Mouse (Mus musculus) spleen, adult 2 months (tissue): ENCODE results near the gene Cerk. TPM values are rescaled to one million over a fixed set of nuclear protein-coding genes. Genes with fewer than 3 reads are reported as not detected.
A peak's percentile ranks its signal among the peaks of the same experiment; 100 is the strongest.

Experiments used
- DNase-seq, 2 experiments: peaks; one replicate each; pipeline versions ENCODE4 v3.0.0 to v3.0.0-alpha.2; 2012 to 2021; ENCODE audit warnings: low spot score in 2 of 2, low read depth in 1 of 2
- H3K27ac ChIP-seq: fragments of 200-500 bp; 2 replicates; pipeline ENCODE4 v1.5.1; 2012; ENCODE audit warnings: low read length, inconsistent platforms; ENCODE audit not compliant: insufficient read depth
- H3K27me3 ChIP-seq: fragments of 200-500 bp; 2 replicates; pipeline ENCODE4 v1.6.1; 2012; ENCODE audit warnings: mild to moderate bottlenecking, moderate library complexity, low read length, inconsistent platforms; ENCODE audit not compliant: control insufficient read depth, insufficient read depth
- H3K36me3 ChIP-seq: fragments of 200-500 bp; 2 replicates; pipeline ENCODE4 v1.6.1; 2012; ENCODE audit warnings: mild to moderate bottlenecking, low read length, inconsistent platforms; ENCODE audit not compliant: control insufficient read depth, insufficient read depth
- H3K4me1 ChIP-seq: fragments of 200-500 bp; 2 replicates; pipeline ENCODE4 v1.6.1; 2011; ENCODE audit warnings: inconsistent platforms; ENCODE audit not compliant: control insufficient read depth, insufficient read depth, insufficient read length
- H3K4me3 ChIP-seq: fragments of 200-500 bp; 2 replicates; pipeline ENCODE4 v1.5.1; 2011; ENCODE audit warnings: mild to moderate bottlenecking, inconsistent platforms; ENCODE audit not compliant: insufficient read depth, insufficient read length; ENCODE audit errors: extremely low read depth
- CTCF ChIP-seq: fragments of 200-500 bp; IDR thresholded peaks from 2 replicates; pipeline ENCODE4 v1.5.1; 2011; ENCODE audit warnings: mild to moderate bottlenecking, inconsistent platforms; ENCODE audit not compliant: insufficient read depth, insufficient read length, insufficient replicate concordance; ENCODE audit errors: extremely low read depth
- POLR2A ChIP-seq: fragments of 200-500 bp; IDR thresholded peaks from 2 replicates; pipeline ENCODE4 v1.6.1; 2011; ENCODE audit warnings: low read depth, low read length, inconsistent platforms
- WGBS: fragments of 180-500 bp; shearing (Covaris S2); methylation state at CpG from one replicate; pipeline ENCODE4 v1.1.7; 2018; 5-methylcytosine and 5-hydroxymethylcytosine counted together
- polyA plus RNA-seq: library from polyadenylated mRNA; depleted of rRNA; stranded (reverse); fragments of >200 nt; gene quantifications from 2 replicates; pipeline ENCODE4 v1.2.3, GENCODE M21; 2012; rRNA removed

The Cerk gene
- polyA plus RNA-seq, 1 experiment, result 64.4 TPM

- peaks cover 27% of the 10 kb centered on the region; the same call in 1 of the 2 replicates for H3K4me1 ChIP-seq
- no peak overlapping the region for H3K4me3 ChIP-seq
- H3K36me3 ChIP-seq, result peaks cover 11% of the 10 kb centered on the region
- TF ChIP-seq POLR2A (no peak), CTCF (no peak)
- no peak overlapping the region for H3K27ac ChIP-seq
- 94% methylated on average over 23 of the region's 23 CpGs for WGBS
- DNase-seq, result no peak
- no peaks in the 10 kb centered on the region for H3K27me3 ChIP-seq
Measured at GRCm38 (mm10) chr15:86091201-86091997, 94.5 kb downstream of the Cerk start.

GRCm38 (mm10) chr15:86090578-86090977, 95.4 kb downstream of the Cerk start:
- 85% methylated on average over 8 of the region's 8 CpGs for WGBS
- Histone ChIP-seq H3K27ac (no peak overlapping the region), H3K27me3 (no peaks in the 10 kb centered on the region), H3K36me3 (peaks cover 8% of the 10 kb centered on the region; the same call in 1 of the 2 replicates), H3K4me1 (peaks cover 30% of the 10 kb centered on the region; the same call in 1 of the 2 replicates), H3K4me3 (no peak overlapping the region)
- TF ChIP-seq POLR2A, result no peak
- no peak for DNase-seq

- WGBS, result 77% methylated on average over 11 of the region's 11 CpGs
- H3K36me3 ChIP-seq, result peaks cover 8% of the 10 kb centered on the region; the same call in 1 of the 2 replicates
Measured at GRCm38 (mm10) chr15:86089991-86090529, 95.9 kb downstream of the Cerk start.

More at GRCm38 (mm10) chr15:86089991-86090529, 95.9 kb downstream of the Cerk start:
- 0 out of 2 replicates have a peak overlapping the region, but pooled peaks have one; percentile 3 for H3K27ac ChIP-seq
- no peaks in the 10 kb centered on the region for H3K27me3 ChIP-seq
- no peak for DNase-seq
- TF ChIP-seq CTCF (no peak), POLR2A (no peak)
- H3K4me3 ChIP-seq, result no peak overlapping the region
- H3K4me1 ChIP-seq, result peaks cover 30% of the 10 kb centered on the region; the same call in 1 of the 2 replicates

Other genes with a start within 250 kb of the Cerk start
- gene Celsr1, start 152.4 kb downstream of the Cerk start, polyA plus RNA-seq, result 7.4 and 7.9 TPM in 2 replicates
- gene Gramd4, start 128.4 kb downstream of the Cerk start, polyA plus RNA-seq, result 36.2 and 43.9 TPM in 2 replicates
- gene Tbc1d22a, start 28.3 kb upstream of the Cerk start, polyA plus RNA-seq, result 28.1 and 32.3 TPM in 2 replicates